Mouse (Mus musculus) cerebellum, adult 2 months (tissue): ENCODE data around the gene Nppa. TPM values are rescaled to one million over a fixed set of nuclear protein-coding genes. Genes with fewer than 3 reads are reported as not detected.

ENCODE experiments used
- DNase-seq, 2 experiments: peaks; one replicate each; pipeline ENCODE4 v3.0.0; 2021
- H3K27ac ChIP-seq: fragments of 200-500 bp; 2 replicates; pipeline ENCODE4 v1.5.1; 2012; ENCODE audit warnings: low read length, control low read depth, inconsistent platforms; ENCODE audit not compliant: insufficient read depth
- H3K27me3 ChIP-seq: fragments of 200-500 bp; 2 replicates; pipeline ENCODE4 v1.6.1; 2012; ENCODE audit warnings: inconsistent platforms, mild to moderate bottlenecking, low read length, moderate library complexity; ENCODE audit not compliant: control insufficient read depth, insufficient read depth
- H3K4me1 ChIP-seq: fragments of 200-500 bp; 2 replicates; pipeline ENCODE4 v1.6.1; 2011; ENCODE audit warnings: low read length; ENCODE audit not compliant: control insufficient read depth, insufficient read depth
- H3K4me3 ChIP-seq: fragments of 200-500 bp; replicated peaks from 2 replicates; pipeline ENCODE3; 2011; ENCODE audit warnings: mild to moderate bottlenecking, low read depth, low read length, control low read depth; ENCODE audit not compliant: insufficient read depth
- CTCF ChIP-seq: fragments of 200-500 bp; IDR thresholded peaks from 2 replicates; pipeline ENCODE4 v1.5.1; 2011; ENCODE audit warnings: low read depth, mild to moderate bottlenecking, control low read depth, low read length, moderate library complexity, borderline replicate concordance; ENCODE audit not compliant: insufficient read depth
- POLR2A ChIP-seq: fragments of 200-500 bp; IDR thresholded peaks from 2 replicates; pipeline ENCODE4 v1.6.1; 2011; ENCODE audit warnings: low read length, control low read depth, borderline replicate concordance; ENCODE audit not compliant: insufficient read depth
- WGBS: fragments of 180-500 bp; shearing (Covaris S2); methylation state at CpG from one replicate; pipeline ENCODE4 v1.1.7; 2018; 5-methylcytosine and 5-hydroxymethylcytosine counted together
- polyA plus RNA-seq: library from polyadenylated mRNA; depleted of rRNA; stranded (reverse); fragments of >200 nt; gene quantifications from 2 replicates; pipeline ENCODE4 v1.2.3, GENCODE M21; 2012; rRNA removed

Gene Nppa
- polyA plus RNA-seq: 0.13 TPM in 1 of 2 replicates, not detected in the other

DNA sequence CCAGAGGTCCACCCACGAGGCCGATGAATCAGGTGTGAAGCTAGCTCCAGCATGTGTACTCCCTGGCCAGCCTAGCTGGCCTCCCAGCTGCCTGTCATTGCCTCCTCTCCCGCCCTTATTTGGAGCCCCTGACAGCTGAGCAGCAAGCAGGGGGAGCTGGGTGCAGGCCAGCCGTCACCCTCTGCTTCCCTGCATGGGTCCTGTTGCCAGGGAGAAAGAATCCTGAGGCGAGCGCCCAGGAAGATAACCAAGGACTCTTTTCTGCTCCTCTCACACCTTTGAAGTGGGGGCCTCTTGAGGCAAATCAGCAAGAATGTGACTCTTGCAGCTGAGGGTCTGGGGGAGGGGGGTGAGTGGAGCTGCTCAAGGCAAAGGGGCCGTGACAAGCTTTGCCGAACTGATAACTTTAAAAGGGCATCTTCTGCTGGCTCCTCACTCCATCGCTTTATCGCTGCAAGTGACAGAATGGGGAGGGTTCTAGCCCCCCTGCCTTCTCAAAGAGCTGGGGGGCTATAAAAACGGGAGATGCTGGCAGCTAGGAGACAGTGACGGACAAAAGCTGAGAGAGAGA is at the start of gene Nppa:
Nppa (plus strand) TSS at position 521 of the 571 bp plus-strand sequence.
- no peak for DNase-seq
- Histone ChIP-seq H3K27ac (no peak within 1 kb of the TSS), H3K27me3 (no peaks in the 10 kb centered on the region), H3K4me1 (no peaks in the 10 kb centered on the region), H3K4me3 (no peak within 1 kb of the TSS)
- WGBS: 28% methylated on average over 12 of the region's 12 CpGs
- TF ChIP-seq POLR2A (no peak), CTCF (no peak)

DNA sequence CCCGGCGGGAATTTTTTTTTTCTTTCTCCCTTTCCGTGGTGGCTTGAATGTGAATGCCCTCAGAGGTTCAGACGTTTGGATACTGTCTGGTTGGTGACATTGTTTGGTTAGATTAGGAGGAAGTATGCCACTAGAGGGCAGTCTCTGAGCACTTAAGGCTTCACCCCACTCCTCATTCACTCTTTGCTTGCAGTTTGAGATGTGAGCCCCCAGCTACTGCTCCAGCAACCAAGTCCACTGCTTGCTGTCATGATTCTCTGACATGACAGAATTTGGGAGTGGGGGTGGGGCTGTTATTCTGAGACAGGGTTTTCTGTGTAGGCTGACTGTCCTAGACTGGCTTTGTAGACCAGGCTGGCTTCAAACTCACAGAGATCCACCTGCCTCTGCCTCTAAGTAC is 46.9 kb upstream of the Nppa start:
- Histone ChIP-seq H3K4me3 (no peak overlapping the region), H3K27me3 (no peaks in the 10 kb centered on the region), H3K27ac (no peak overlapping the region), H3K4me1 (no peaks in the 10 kb centered on the region; the same call in 1 of the 2 replicates)
- DNase-seq: no peak
- no peak for TF ChIP-seq POLR2A
- TF ChIP-seq CTCF: peak; percentile 42; the same call in 1 of the 2 replicates
- 14% methylated on average over 4 of the region's 4 CpGs for WGBS

DNA sequence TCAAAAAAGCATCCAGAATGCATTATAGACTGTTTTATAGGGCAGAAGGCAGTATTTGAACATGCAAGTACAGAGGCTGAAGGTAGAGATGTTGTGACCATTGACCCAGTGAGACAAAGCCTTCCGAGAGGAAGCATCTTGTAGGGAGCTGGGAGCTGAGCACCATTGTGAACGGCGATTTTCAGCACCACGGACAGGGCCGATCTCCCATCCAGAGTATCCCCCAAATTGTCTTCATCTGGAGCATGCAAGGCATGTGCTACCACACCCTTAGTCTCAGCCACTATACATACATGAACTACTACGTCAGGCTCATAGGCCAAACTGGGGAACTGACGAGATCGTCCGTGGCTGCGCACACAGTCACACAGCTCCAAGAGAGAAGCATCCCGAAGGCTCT is 43.4 kb upstream of the Nppa start:
- Histone ChIP-seq H3K27me3 (no peaks in the 10 kb centered on the region), H3K27ac (no peak overlapping the region), H3K4me1 (no peaks in the 10 kb centered on the region), H3K4me3 (no peak overlapping the region)
- WGBS: 41% methylated on average over 11 of the region's 11 CpGs
- TF ChIP-seq POLR2A: no peak
- no peak for TF ChIP-seq CTCF
- DNase-seq: no peak

DNA sequence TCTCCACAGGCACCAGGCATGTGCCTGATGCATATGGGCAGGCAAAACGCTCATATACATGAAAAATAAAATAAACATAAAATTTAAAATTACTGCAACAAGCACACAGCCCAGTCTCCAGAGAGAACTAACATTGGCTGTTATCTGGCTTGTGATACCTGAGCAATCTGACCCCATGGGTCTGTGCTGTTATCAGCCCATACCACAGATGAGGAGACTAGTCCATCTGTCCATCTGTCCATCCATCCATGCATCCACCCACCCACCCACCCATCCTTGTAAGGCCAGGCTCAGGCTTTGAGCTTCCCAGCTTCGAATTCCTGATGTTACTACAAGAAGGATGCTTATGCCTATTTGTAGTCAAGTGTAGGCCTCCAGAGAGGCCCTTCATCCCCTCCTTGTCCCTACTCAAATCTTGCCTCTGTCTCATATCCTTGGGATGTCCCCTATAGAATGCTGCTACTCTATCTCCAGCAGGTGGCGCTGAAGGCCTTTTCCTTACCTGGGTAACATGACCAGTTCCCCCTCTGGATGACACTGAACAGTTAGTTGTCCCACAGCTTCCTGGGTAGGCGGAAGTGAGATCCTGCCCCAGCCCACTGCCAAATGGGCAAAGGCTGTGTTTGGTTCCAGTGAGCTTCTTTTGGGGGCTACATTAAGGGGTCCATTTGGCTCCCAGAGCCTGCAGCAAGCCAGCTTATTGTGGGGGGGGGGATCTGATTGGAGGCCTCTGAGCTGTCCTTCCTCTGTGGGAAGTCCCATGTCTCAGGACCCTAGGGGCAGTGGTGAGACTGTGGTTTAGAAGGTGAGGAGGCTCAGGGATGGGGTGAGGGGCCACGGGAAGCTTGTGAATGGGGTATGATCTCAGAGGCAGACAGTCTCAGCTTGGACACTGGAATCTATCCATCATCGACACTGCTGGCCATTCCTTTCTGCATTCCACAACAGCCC is 40.4 kb upstream of the Nppa start:
- H3K27ac ChIP-seq: no peak overlapping the region
- 43% methylated on average over 6 of the region's 6 CpGs for WGBS
- TF ChIP-seq POLR2A (no peak), CTCF (peak; percentile 73)
- no peaks in the 10 kb centered on the region for H3K4me1 ChIP-seq
- H3K27me3 ChIP-seq: no peaks in the 10 kb centered on the region
- H3K4me3 ChIP-seq: no peak overlapping the region
- DNase-seq: peak; percentile 30 to 42

DNA sequence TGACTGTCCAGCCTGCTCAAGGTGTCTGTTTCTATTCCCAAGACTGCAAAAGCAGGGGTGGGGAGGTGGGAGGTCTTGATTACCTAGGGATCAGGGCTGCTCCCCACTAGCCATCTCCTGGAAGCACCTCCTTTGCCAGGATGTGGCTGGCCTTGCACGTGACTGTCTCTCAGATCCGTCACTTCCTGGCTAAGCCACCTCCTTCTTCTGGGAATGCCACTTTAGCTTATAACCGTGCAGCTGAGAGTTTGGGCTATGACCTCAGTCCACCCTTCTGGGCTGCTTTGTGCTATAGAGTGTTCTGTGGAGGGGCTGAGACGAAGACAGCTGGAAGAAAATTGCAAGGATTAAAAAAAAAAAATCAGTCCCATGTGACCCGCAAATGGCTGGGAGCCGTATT is 37.7 kb upstream of the Nppa start:
- H3K4me1 ChIP-seq: no peaks in the 10 kb centered on the region
- 30% methylated on average over 6 of the region's 6 CpGs for WGBS
- H3K4me3 ChIP-seq: no peak overlapping the region
- no peak for DNase-seq
- H3K27me3 ChIP-seq: no peaks in the 10 kb centered on the region
- no peak overlapping the region for H3K27ac ChIP-seq
- no peak for TF ChIP-seq CTCF
- no peak for TF ChIP-seq POLR2A

DNA sequence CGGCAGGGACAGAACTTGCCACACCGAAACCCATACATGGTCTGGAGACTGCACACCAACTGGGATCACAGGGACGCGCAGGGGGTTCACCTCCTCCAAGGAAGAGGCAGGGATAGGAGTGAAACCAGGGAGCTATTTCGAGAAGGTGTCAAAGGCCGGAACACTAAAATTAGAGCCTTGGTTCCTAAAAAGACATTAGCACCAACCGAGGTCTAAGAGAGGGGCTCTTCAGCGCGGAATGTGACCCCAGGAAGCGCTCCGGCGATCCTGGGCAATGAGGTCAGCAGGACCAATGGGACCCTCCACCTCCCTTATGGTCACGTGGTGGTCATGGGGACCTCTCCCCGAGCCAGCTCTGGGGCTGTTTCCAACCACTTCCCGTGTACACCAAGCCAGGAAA is 36.9 kb upstream of the Nppa start:
- no peak overlapping the region for H3K27ac ChIP-seq
- TF ChIP-seq POLR2A (no peak), CTCF (no peak)
- 81% methylated on average over 15 of the region's 15 CpGs for WGBS

DNA sequence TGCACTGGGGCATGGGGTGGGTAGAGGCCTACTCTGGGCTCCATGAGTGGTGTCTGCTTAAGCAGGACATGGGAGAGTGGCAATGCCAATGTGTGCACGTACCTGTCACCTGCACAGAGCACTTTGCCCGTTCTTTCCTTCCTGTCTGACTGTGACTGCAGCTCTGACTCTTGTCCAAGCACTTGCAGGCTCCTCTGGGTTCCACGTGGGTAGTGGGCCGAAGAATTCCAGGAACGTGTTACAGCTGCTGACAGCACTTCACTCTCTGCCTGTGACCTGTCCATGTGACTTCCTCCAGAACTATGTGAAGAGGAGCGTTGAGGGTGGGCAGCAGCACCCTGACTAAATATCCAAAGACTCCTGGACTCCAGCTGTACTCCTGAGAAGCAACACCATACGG is 34.8 kb upstream of the Nppa start:
- no peak overlapping the region for H3K4me3 ChIP-seq
- no peak for TF ChIP-seq POLR2A
- no peak for TF ChIP-seq CTCF
- no peaks in the 10 kb centered on the region for H3K4me1 ChIP-seq
- H3K27ac ChIP-seq: no peak overlapping the region
- H3K27me3 ChIP-seq: no peaks in the 10 kb centered on the region
- WGBS: 79% methylated on average over 7 of the region's 7 CpGs
- no peak for DNase-seq

More for the DNA sequence above, 36.9 kb upstream of the Nppa start:
- Histone ChIP-seq H3K4me3 (no peak overlapping the region), H3K27me3 (no peaks in the 10 kb centered on the region), H3K4me1 (no peaks in the 10 kb centered on the region)
- DNase-seq: no peak

DNA sequence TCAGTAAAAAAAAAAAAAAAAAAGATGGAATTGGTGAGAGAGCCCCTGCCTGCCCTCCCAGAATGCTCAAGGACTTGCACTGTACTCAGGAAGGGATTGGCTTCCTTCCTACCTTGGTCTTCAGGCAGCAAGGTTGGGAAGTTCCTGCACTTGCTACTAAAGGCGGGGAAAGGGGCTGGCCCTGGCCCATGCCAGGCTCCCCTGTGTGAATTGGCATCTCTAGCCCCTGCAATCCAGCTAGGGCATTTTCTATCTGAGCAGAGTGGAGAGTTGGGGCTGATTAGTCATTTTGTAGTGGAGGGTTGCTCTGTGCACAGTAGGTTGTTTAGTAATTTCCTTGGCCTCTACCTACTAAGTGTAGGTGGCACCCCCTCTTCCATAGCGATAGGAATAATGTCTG is 31.7 kb upstream of the Nppa start:
- TF ChIP-seq CTCF: no peak
- TF ChIP-seq POLR2A: no peak
- no peak overlapping the region for H3K4me3 ChIP-seq
- no peaks in the 10 kb centered on the region for H3K4me1 ChIP-seq
- H3K27ac ChIP-seq: no peak overlapping the region
- WGBS: 48% methylated on average over 2 of the region's 2 CpGs
- no peaks in the 10 kb centered on the region for H3K27me3 ChIP-seq
- DNase-seq: no peak
